Mouse (Mus musculus): ENCODE data around the gene 0610009B22Rik.

The 0610009B22Rik gene

GRCm38 (mm10) chr11:51635525-51636322 lies 53.0 kb downstream of the 0610009B22Rik start, which contains the start of gene Rmnd5b:
Rmnd5b (minus strand) TSS chr11:51635896.
- peak; percentile 88 for DNase-seq
